Mouse (Mus musculus): ENCODE results near the gene Hadh. TPM values are rescaled to one million over a fixed set of nuclear protein-coding genes. Genes with fewer than 3 reads are reported as not detected.

Hadh gene
- polyA plus RNA-seq, 2 experiments = 106 to 116 TPM

- H3K4me3 ChIP-seq (replicated peaks; ENCODE audit: low read length) = no peak overlapping the region
- no peak overlapping the region for H3K27ac ChIP-seq (replicated peaks; ENCODE audit: low read depth, low read length)
- peaks cover 2% of the 10 kb centered on the region; the same call in 1 of the 2 replicates for H3K4me1 ChIP-seq (ENCODE audit: control insufficient read depth, insufficient read depth, low read length)
- H3K9ac ChIP-seq (ENCODE audit: low read depth, low read length, severe bottlenecking) = no peak overlapping the region
- ATAC-seq (ENCODE audit: low FRiP score, low read depth) (no peak), DNase-seq (ENCODE audit: low spot score) (no peak)
- no peaks in the 10 kb centered on the region for H3K27me3 ChIP-seq (ENCODE audit: control insufficient read depth, insufficient read depth, low read length)
- no peak for TF ChIP-seq POLR2A (IDR thresholded peaks at IDR 0.05; ENCODE audit: borderline replicate concordance, extremely low read depth, insufficient read depth, insufficient read length)
- H3K36me3 ChIP-seq (ENCODE audit: control insufficient read depth, insufficient read depth, low read length) = no peaks in the 10 kb centered on the region
- no peaks in the 10 kb centered on the region for H3K9me3 ChIP-seq (ENCODE audit: control insufficient read depth, low read length)
- WGBS = 77% methylated on average over 5 of the region's 5 CpGs
- no peak overlapping the region for H3K4me2 ChIP-seq (replicated peaks; ENCODE audit: low read depth, low read length, severe bottlenecking)
Observed at GRCm38 (mm10) chr3:131186193-131186592, 85.7 kb downstream of the Hadh start.

Other genes with a start within 250 kb of the Hadh start
- 30.8 and 41.9 TPM in 2 replicates for gene Lef1, start 161.6 kb downstream of the Hadh start, polyA plus RNA-seq (2012; rRNA removed)
- 39.9 and 44.3 TPM in 2 replicates for gene Lef1, start 161.6 kb downstream of the Hadh start, polyA plus RNA-seq (2014; fragmentation: Nextera tagmentation; extraction: Ambion mirVana)
- gene Cyp2u1, start 31.1 kb upstream of the Hadh start, polyA plus RNA-seq (2012; rRNA removed) = 1.2 and 1.4 TPM in 2 replicates
- 1.7 and 1.8 TPM in 2 replicates for gene Cyp2u1, start 31.1 kb upstream of the Hadh start, polyA plus RNA-seq (2014; fragmentation: Nextera tagmentation; extraction: Ambion mirVana)
- 19.5 and 20.0 TPM in 2 replicates for gene Sgms2, start 219.3 kb upstream of the Hadh start, polyA plus RNA-seq (2012; rRNA removed)
- 16.6 and 18.7 TPM in 2 replicates for gene Sgms2, start 219.3 kb upstream of the Hadh start, polyA plus RNA-seq (2014; fragmentation: Nextera tagmentation; extraction: Ambion mirVana)